9 mouse cellular contexts compared by ENCODE assay signal in genomic region chr2:181487338-181488277, GRCm38 (mm10). TPM values are rescaled to one million over a fixed set of nuclear protein-coding genes. Genes with fewer than 3 reads are reported as not detected.
DNase-seq lines count a peak whose midpoint lies in the region; ATAC-seq lines count a peak whose summit lies in the region.
"Had no signal": no experiment of that assay in that cellular context is flagged by ENCODE, and none has a peak within 500 bp of the region (broad histone marks: within the 10 kb centered on the region; RNA-seq: fewer than 3 reads in every experiment).

No protein-coding gene starts in this region.

- H3K36me3 ChIP-seq in limb, embryonic 12.5 days, result no peaks in the 10 kb centered on the region
- H3K36me3 ChIP-seq in neural tube, embryonic 15.5 days, result no peaks in the 10 kb centered on the region

- 11% methylated on average over 5 of the region's 5 CpGs for WGBS in limb, embryonic 12.5 days
- 28% methylated on average over 5 of the region's 5 CpGs for WGBS in neural tube, embryonic 15.5 days

- no peaks in the 10 kb centered on the region for H3K9me3 ChIP-seq in limb, embryonic 12.5 days
- H3K9me3 ChIP-seq in neural tube, embryonic 15.5 days (replicated peaks), result no peaks in the 10 kb centered on the region

- peak overlapping the region; percentile 75 for H3K27ac ChIP-seq in limb, embryonic 12.5 days
- H3K27ac ChIP-seq in neural tube, embryonic 15.5 days (replicated peaks), result peak overlapping the region; percentile 42

- no peak overlapping the region for H3K9ac ChIP-seq in limb, embryonic 12.5 days (replicated peaks)
- H3K9ac ChIP-seq in neural tube, embryonic 15.5 days (replicated peaks), result no peak overlapping the region

- no peak overlapping the region for H3K4me3 ChIP-seq in limb, embryonic 12.5 days (replicated peaks)
- no peak overlapping the region for H3K4me3 ChIP-seq in neural tube, embryonic 15.5 days (replicated peaks)

- peak; percentile 7 for DNase-seq in ZHBTc4 (ENCODE audit: low read depth, low spot score)
- peak; percentile 59 for DNase-seq in embryo, embryonic 11.5 days (ENCODE audit: low read depth, low spot score)
- peak; percentile 59 for DNase-seq in heart, postnatal 4 days
- DNase-seq in left cerebral cortex, adult 18-20 months (ENCODE audit: low spot score in 2 of 2), result no peak

- H3K4me2 ChIP-seq in limb, embryonic 12.5 days, result peak overlapping the region; percentile 34
- H3K4me2 ChIP-seq in neural tube, embryonic 15.5 days, result no peak overlapping the region

- peaks cover 25% of the 10 kb centered on the region for H3K4me1 ChIP-seq in limb, embryonic 12.5 days (replicated peaks)
- peaks cover 15% of the 10 kb centered on the region for H3K4me1 ChIP-seq in neural tube, embryonic 15.5 days

- ATAC-seq in limb, embryonic 12.5 days (ENCODE audit: insufficient number of reproducible peaks, insufficient read depth, low FRiP score, low TSS enrichment, low read depth), result peak; percentile 68; the same call in 1 of the 2 replicates
- ATAC-seq in neural tube, embryonic 15.5 days (ENCODE audit: low FRiP score), result no peak; the same call in 1 of the 2 replicates
- no peak for ATAC-seq in erythroid progenitor cell, adult 5-6 weeks (replicated peaks; ENCODE audit: low FRiP score, poor library complexity, severe bottlenecking)
- ATAC-seq in CD4-positive, CD25-positive, alpha-beta regulatory T cell, adult 4 months, result no peak

- no peaks in the 10 kb centered on the region for H3K27me3 ChIP-seq in limb, embryonic 12.5 days
- H3K27me3 ChIP-seq in neural tube, embryonic 15.5 days (replicated peaks), result no peaks in the 10 kb centered on the region

RNA-seq across cellular contexts. Expression of gene Abhd16b, which starts 5.4 kb away (rescaled TPM):
- not detected for total RNA-seq in heart, postnatal 4 days (2021)
- polyA plus RNA-seq in limb, embryonic 12.5 days (2016; fragmentation: Nextera tagmentation; extraction: Ambion mirVana), result not detected in 2 replicates
- 0.12 and 0.13 TPM in 2 replicates for polyA plus RNA-seq in neural tube, embryonic 15.5 days (2015; fragmentation: Nextera tagmentation; extraction: Ambion mirVana)
- not detected in 2 replicates for total RNA-seq in erythroid progenitor cell, adult 5-6 weeks (2015; ENCODE audit: low replicate concordance)
- total RNA-seq in erythroid progenitor cell, adult 5-6 weeks (2017; ENCODE audit: low replicate concordance), result not detected in 2 replicates
- not detected for polyA plus RNA-seq in CD4-positive, CD25-positive, alpha-beta regulatory T cell, adult 4 months (2017; shearing (Covaris generic))
- not detected for total RNA-seq in left cerebral cortex, adult 18-20 months (2021)
- total RNA-seq: common myeloid progenitor, adult 5-6 weeks had no signal

RNA-seq across cellular contexts. Expression of gene Tpd52l2, which starts 9.3 kb away (rescaled TPM):
- 10 to 100 TPM; 65.9 to 72.7 TPM for total RNA-seq in heart, postnatal 4 days (2021)
- 151 and 165 TPM in 2 replicates for polyA plus RNA-seq in limb, embryonic 12.5 days (2016; fragmentation: Nextera tagmentation; extraction: Ambion mirVana)
- polyA plus RNA-seq in neural tube, embryonic 15.5 days (2015; fragmentation: Nextera tagmentation; extraction: Ambion mirVana), result 112 and 113 TPM in 2 replicates
- 19.8 and 23.5 TPM in 2 replicates for total RNA-seq in erythroid progenitor cell, adult 5-6 weeks (2015; ENCODE audit: low replicate concordance)
- total RNA-seq in erythroid progenitor cell, adult 5-6 weeks (2017; ENCODE audit: low replicate concordance), result 45.3 and 90.6 TPM in 2 replicates
- 100 to 1,000 TPM; 108 to 109 TPM for polyA plus RNA-seq in CD4-positive, CD25-positive, alpha-beta regulatory T cell, adult 4 months (2017; shearing (Covaris generic))
- 10 to 100 TPM; 77.5 to 82.8 TPM for total RNA-seq in left cerebral cortex, adult 18-20 months (2021)

RNA-seq across cellular contexts. Expression of gene Zbtb46, which starts 28.4 kb away (rescaled TPM):
- 10 to 100 TPM; 14.9 to 16.5 TPM for total RNA-seq in heart, postnatal 4 days (2021)
- polyA plus RNA-seq in limb, embryonic 12.5 days (2016; fragmentation: Nextera tagmentation; extraction: Ambion mirVana), result 8.3 and 9.1 TPM in 2 replicates
- polyA plus RNA-seq in neural tube, embryonic 15.5 days (2015; fragmentation: Nextera tagmentation; extraction: Ambion mirVana), result 18.5 and 19.7 TPM in 2 replicates
- 12.2 and 12.3 TPM in 2 replicates for total RNA-seq in erythroid progenitor cell, adult 5-6 weeks (2015; ENCODE audit: low replicate concordance)
- total RNA-seq in erythroid progenitor cell, adult 5-6 weeks (2017; ENCODE audit: low replicate concordance), result 7.5 and 15.5 TPM in 2 replicates
- 1 to 10 TPM; 3.4 to 4.3 TPM for polyA plus RNA-seq in CD4-positive, CD25-positive, alpha-beta regulatory T cell, adult 4 months (2017; shearing (Covaris generic))
- 10 to 100 TPM; 13.8 to 15.3 TPM for total RNA-seq in left cerebral cortex, adult 18-20 months (2021)

RNA-seq across cellular contexts. Expression of gene Dnajc5, which starts 32.7 kb away (rescaled TPM):
- 100 to 1,000 TPM; 111 to 119 TPM for total RNA-seq in heart, postnatal 4 days (2021)
- 90.6 and 91.0 TPM in 2 replicates for polyA plus RNA-seq in limb, embryonic 12.5 days (2016; fragmentation: Nextera tagmentation; extraction: Ambion mirVana)
- 242 and 263 TPM in 2 replicates for polyA plus RNA-seq in neural tube, embryonic 15.5 days (2015; fragmentation: Nextera tagmentation; extraction: Ambion mirVana)
- 14.1 and 25.2 TPM in 2 replicates for total RNA-seq in erythroid progenitor cell, adult 5-6 weeks (2015; ENCODE audit: low replicate concordance)
- 21.4 and 23.3 TPM in 2 replicates for total RNA-seq in erythroid progenitor cell, adult 5-6 weeks (2017; ENCODE audit: low replicate concordance)
- polyA plus RNA-seq in CD4-positive, CD25-positive, alpha-beta regulatory T cell, adult 4 months (2017; shearing (Covaris generic)), result 10 to 100 TPM; 39.4 to 46.7 TPM
- total RNA-seq in left cerebral cortex, adult 18-20 months (2021), result 100 to 1,000 TPM; 299 to 304 TPM

Comparison
In these comparisons a context has a peak if more than half of its experiments do, and no peak if none do; other contexts are left out.
1. DNase-seq: peak in ZHBTc4 (single experiment), embryo, embryonic 11.5 days (single experiment) and heart, postnatal 4 days (single experiment); none in left cerebral cortex, adult 18-20 months (0 of 2).